Mouse (Mus musculus) erythroblast, embryonic 14.5 days (primary cell): ENCODE measurements around the gene Epb41l4b.

Source experiments
- GATA1 ChIP-seq: IDR thresholded peaks from 2 replicates; pipeline ENCODE4 v1.6.1; 2012; ENCODE audit warnings: low read length, inconsistent platforms, mixed read lengths
- TAL1 ChIP-seq: IDR thresholded peaks from 3 replicates; pipeline ENCODE4 v1.6.1; 2012; ENCODE audit warnings: low read length, inconsistent platforms, mixed read lengths

DNA sequence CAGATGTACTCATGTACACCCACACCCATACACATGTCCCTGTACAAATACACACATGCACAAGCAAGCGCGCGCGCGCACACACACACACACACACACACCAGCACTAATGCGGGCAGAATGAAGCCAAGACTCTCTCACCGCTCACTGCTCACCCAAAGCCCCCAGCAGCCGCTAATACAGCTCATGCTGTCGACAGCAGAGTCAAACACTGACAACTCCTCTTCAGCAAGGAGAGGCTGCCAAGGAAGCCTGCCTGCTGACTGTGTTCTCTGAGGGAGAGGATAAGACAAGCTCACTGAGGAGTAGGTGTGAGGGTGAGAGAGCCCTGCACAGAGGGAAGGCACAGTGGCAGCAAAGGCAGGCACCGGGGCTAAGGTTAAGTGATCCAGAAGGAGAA is 11.4 kb downstream of the Epb41l4b start:
- TF ChIP-seq GATA1 = no peak
- no peak for TF ChIP-seq TAL1
